Mouse (Mus musculus) stomach, embryonic 14.5 days (tissue): Measurements from ENCODE around the gene 4930524B15Rik. TPM values are rescaled to one million over a fixed set of nuclear protein-coding genes. Genes with fewer than 3 reads are reported as not detected.

Experiments used
- ATAC-seq: fragments of 200-750 bp; cut with Nextera tagmentation; 2 replicates; pipeline ENCODE4 v1.8.0; 2017; ENCODE audit warnings: low read depth, moderate TSS enrichment; ENCODE audit not compliant: insufficient number of reproducible peaks, insufficient read depth, low FRiP score
- H3K27ac ChIP-seq: fragments of 300-500 bp; sonication (generic); 2 replicates; pipeline ENCODE4 v1.5.1; 2014; ENCODE audit warnings: mild to moderate bottlenecking, low read length, moderate library complexity, mixed read lengths
- H3K27me3 ChIP-seq: fragments of 300-500 bp; sonication (generic); 2 replicates; pipeline ENCODE4 v1.6.1; 2014; ENCODE audit warnings: low read length, control low read depth, mixed read lengths; ENCODE audit not compliant: control insufficient read depth, insufficient read depth
- H3K36me3 ChIP-seq: fragments of 300-500 bp; sonication (generic); 2 replicates; pipeline ENCODE4 v1.6.1; 2014; ENCODE audit warnings: mild to moderate bottlenecking, control low read depth, low read length, moderate library complexity, mixed read lengths; ENCODE audit not compliant: control insufficient read depth, insufficient read depth
- H3K4me1 ChIP-seq: fragments of 300-500 bp; sonication (generic); 2 replicates; pipeline ENCODE4 v1.6.1; 2014; ENCODE audit warnings: low read length, control low read depth, mixed read lengths; ENCODE audit not compliant: control insufficient read depth, insufficient read depth
- H3K4me2 ChIP-seq: fragments of 300-500 bp; sonication (generic); replicated peaks from 2 replicates; pipeline ENCODE4 v1.6.1; 2014; ENCODE audit warnings: low read depth, low read length, control low read depth
- H3K4me3 ChIP-seq: fragments of 300-500 bp; sonication (generic); 2 replicates; pipeline ENCODE4 v1.5.1; 2014; ENCODE audit warnings: low read depth, low read length, control low read depth
- H3K9ac ChIP-seq: fragments of 300-500 bp; sonication (generic); replicated peaks from 2 replicates; pipeline ENCODE4 v1.6.1; 2014; ENCODE audit warnings: low read depth, mild to moderate bottlenecking, control low read depth, low read length, moderate library complexity, mixed read lengths
- H3K9me3 ChIP-seq: fragments of 300-500 bp; sonication (generic); 2 replicates; pipeline ENCODE4 v1.6.1; 2016; ENCODE audit warnings: low read depth, low read length, control low read depth; ENCODE audit not compliant: control insufficient read depth
- WGBS: fragments of 180-500 bp; shearing (Covaris S2); extraction: QIAGEN DNeasy Blood & Tissue Kit; methylation state at CpG from one replicate; pipeline ENCODE4 v1.1.7; 2014; 5-methylcytosine and 5-hydroxymethylcytosine counted together
- polyA plus RNA-seq: library from polyadenylated mRNA; unstranded; fragments of >200 nt; fragmentation: Nextera tagmentation; extraction: Ambion mirVana; gene quantifications from 2 replicates; pipeline ENCODE4 v1.2.1, GENCODE M21; 2014

The 4930524B15Rik gene
- polyA plus RNA-seq, 1 experiment from 2014 or later = 0.12 TPM

- ATAC-seq = no peak
- no peaks in the 10 kb centered on the region for H3K9me3 ChIP-seq
- H3K27me3 ChIP-seq = no peaks in the 10 kb centered on the region
- 73% methylated on average over 1 of the region's 1 CpGs for WGBS
- H3K27ac ChIP-seq = no peak overlapping the region
- no peaks in the 10 kb centered on the region for H3K4me1 ChIP-seq
- no peak overlapping the region for H3K4me2 ChIP-seq
- H3K9ac ChIP-seq = no peak overlapping the region
- no peaks in the 10 kb centered on the region for H3K36me3 ChIP-seq
- H3K4me3 ChIP-seq = no peak overlapping the region
Measured at GRCm38 (mm10) chr11:32013561-32013960, 48.2 kb downstream of the 4930524B15Rik start.

- no peak overlapping the region for H3K4me2 ChIP-seq
- no peak overlapping the region for H3K9ac ChIP-seq
- H3K27ac ChIP-seq = no peak overlapping the region
- no peaks in the 10 kb centered on the region for H3K9me3 ChIP-seq
- 60% methylated on average over 4 of the region's 4 CpGs for WGBS
- H3K4me3 ChIP-seq = no peak overlapping the region
- no peak for ATAC-seq
- no peaks in the 10 kb centered on the region for H3K36me3 ChIP-seq
- no peaks in the 10 kb centered on the region for H3K4me1 ChIP-seq
- H3K27me3 ChIP-seq = no peaks in the 10 kb centered on the region
Measured at GRCm38 (mm10) chr11:32018201-32018600, 52.8 kb downstream of the 4930524B15Rik start.

GRCm38 (mm10) chr11:32020031-32020965 lies 54.9 kb downstream of the 4930524B15Rik start:
- no peak overlapping the region for H3K27ac ChIP-seq
- WGBS = 41% methylated on average over 8 of the region's 8 CpGs
- no peak for ATAC-seq
- no peaks in the 10 kb centered on the region for H3K36me3 ChIP-seq
- no peak overlapping the region for H3K4me2 ChIP-seq
- no peak overlapping the region for H3K9ac ChIP-seq
- no peaks in the 10 kb centered on the region for H3K27me3 ChIP-seq
- H3K9me3 ChIP-seq = no peaks in the 10 kb centered on the region
- no peak overlapping the region for H3K4me3 ChIP-seq
- no peaks in the 10 kb centered on the region for H3K4me1 ChIP-seq

GRCm38 (mm10) chr11:32026634-32027033 lies 61.2 kb downstream of the 4930524B15Rik start:
- no peak overlapping the region for H3K4me2 ChIP-seq
- no peak overlapping the region for H3K27ac ChIP-seq
- no peaks in the 10 kb centered on the region for H3K27me3 ChIP-seq
- H3K4me3 ChIP-seq = no peak overlapping the region
- WGBS = 63% methylated on average over 5 of the region's 5 CpGs
- H3K9me3 ChIP-seq = no peaks in the 10 kb centered on the region
- H3K36me3 ChIP-seq = no peaks in the 10 kb centered on the region
- peaks cover 2% of the 10 kb centered on the region; the same call in 1 of the 2 replicates for H3K4me1 ChIP-seq
- no peak overlapping the region for H3K9ac ChIP-seq
- no peak for ATAC-seq

- H3K4me2 ChIP-seq = no peak overlapping the region
- no peak for ATAC-seq
- no peaks in the 10 kb centered on the region for H3K9me3 ChIP-seq
- 66% methylated on average over 7 of the region's 7 CpGs for WGBS
- no peaks in the 10 kb centered on the region for H3K36me3 ChIP-seq
- H3K9ac ChIP-seq = no peak overlapping the region
- H3K4me1 ChIP-seq = peaks cover 2% of the 10 kb centered on the region; the same call in 1 of the 2 replicates
- H3K27ac ChIP-seq = no peak overlapping the region
- no peak overlapping the region for H3K4me3 ChIP-seq
- H3K27me3 ChIP-seq = no peaks in the 10 kb centered on the region
Measured at GRCm38 (mm10) chr11:32027474-32028342, 62.3 kb downstream of the 4930524B15Rik start.

- 81% methylated on average over 3 of the region's 3 CpGs for WGBS
- ATAC-seq = no peak
- no peaks in the 10 kb centered on the region for H3K36me3 ChIP-seq
- no peaks in the 10 kb centered on the region for H3K9me3 ChIP-seq
- H3K27me3 ChIP-seq = no peaks in the 10 kb centered on the region
- no peak overlapping the region for H3K4me2 ChIP-seq
- no peak overlapping the region for H3K4me3 ChIP-seq
- no peak overlapping the region for H3K27ac ChIP-seq
- no peak overlapping the region for H3K9ac ChIP-seq
- H3K4me1 ChIP-seq = peaks cover 2% of the 10 kb centered on the region; the same call in 1 of the 2 replicates
Measured at GRCm38 (mm10) chr11:32028605-32029004, 63.2 kb downstream of the 4930524B15Rik start.

Other genes starting within 250 kb of the 4930524B15Rik start
- gene Cpeb4, start 93.4 kb upstream of the 4930524B15Rik start, polyA plus RNA-seq = 4.9 and 6.5 TPM in 2 replicates
- 2.6 and 2.7 TPM in 2 replicates for gene Nsg2, start 34.9 kb downstream of the 4930524B15Rik start, polyA plus RNA-seq
- 0.06 and 0.07 TPM in 2 replicates for gene Il9r, start 234.7 kb downstream of the 4930524B15Rik start, polyA plus RNA-seq
- 52.9 and 60.4 TPM in 2 replicates for gene Snrnp25, start 239.8 kb downstream of the 4930524B15Rik start, polyA plus RNA-seq